Mouse (Mus musculus): Measurements from ENCODE around the gene Nthl1.

DNA sequence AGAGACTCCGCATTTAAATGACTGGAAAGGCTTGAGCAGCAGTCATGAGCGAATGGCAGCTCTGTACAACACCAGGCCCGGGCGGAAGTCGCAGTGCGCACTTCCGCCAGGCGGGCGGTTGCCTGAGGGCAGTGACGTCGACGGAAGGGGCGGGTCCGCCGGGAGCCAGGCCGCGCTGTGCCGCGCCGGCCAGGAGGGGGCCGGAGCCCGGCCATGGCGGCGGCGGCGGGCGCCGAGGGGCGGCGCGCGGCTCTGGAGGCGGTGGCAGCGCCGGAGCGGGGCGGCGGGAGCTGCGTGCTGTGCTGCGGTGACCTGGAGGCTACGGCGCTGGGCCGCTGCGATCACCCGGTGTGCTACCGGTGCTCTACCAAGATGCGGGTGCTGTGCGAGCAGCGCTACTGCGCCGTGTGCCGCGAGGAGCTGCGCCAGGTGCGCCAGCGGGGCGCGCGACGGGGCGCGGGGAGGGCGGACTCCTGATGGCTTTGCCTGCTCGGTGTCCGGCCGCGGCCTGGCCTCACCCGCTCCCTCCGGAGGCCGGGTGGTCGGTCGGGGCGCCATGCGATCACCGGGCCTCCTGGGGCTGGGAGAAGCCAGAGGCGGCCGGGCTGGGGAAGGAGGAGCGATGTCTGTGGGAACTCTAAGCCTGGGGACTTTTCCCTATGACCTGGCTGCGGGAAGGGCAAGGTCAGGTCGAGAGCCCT is 37.2 kb downstream of the Nthl1 start, which contains the start of gene Zfp598:
- no peak for TF ChIP-seq CTCF (IDR thresholded peaks at IDR 0.05; ENCODE audit: control insufficient read depth, insufficient read depth, low read length)
- no peak; the same call in 1 of the 2 replicates for TF ChIP-seq POLR2A (IDR thresholded peaks at IDR 0.05; ENCODE audit: borderline replicate concordance, control insufficient read depth, low read depth, low read length)
